Mouse (Mus musculus): ENCODE data around the gene Mif4gd. TPM values are rescaled to one million over a fixed set of nuclear protein-coding genes. Genes with fewer than 3 reads are reported as not detected.
A peak's percentile ranks its signal among the peaks of the same experiment; 100 is the strongest.

The Mif4gd gene
- total and polyA plus RNA-seq, 3 experiments: 42.0 to 62.9 TPM; not detected in 1

GRCm38 (mm10) chr11:115639540-115639939, 26.8 kb upstream of the Mif4gd start:
- no peak for TF ChIP-seq NELFE (IDR thresholded peaks at IDR 0.05; ENCODE audit: low read depth, low read length)
- peak; percentile 19; the same call in 1 of the 2 replicates for TF ChIP-seq ZNF384 (IDR thresholded peaks at IDR 0.05; ENCODE audit: low read depth, low read length)
- no peak for TF ChIP-seq USF1 (IDR thresholded peaks at IDR 0.05; ENCODE audit: low read depth, low read length)
- TF ChIP-seq MYB (IDR thresholded peaks at IDR 0.05; ENCODE audit: low read depth, low read length): no peak
- no peak for TF ChIP-seq JUND (IDR thresholded peaks at IDR 0.05; ENCODE audit: low read depth, low read length)
- no peak for TF ChIP-seq CHD2 (IDR thresholded peaks at IDR 0.05; ENCODE audit: low read length)
- no peak for TF ChIP-seq MAZ (IDR thresholded peaks at IDR 0.05; ENCODE audit: low read depth, low read length)
- no peak for TF ChIP-seq MYC (IDR thresholded peaks at IDR 0.05; ENCODE audit: low read depth, low read length)
- no peak for DNase-seq (ENCODE audit: low read depth, low spot score)
- H3K4me1 ChIP-seq (ENCODE audit: control insufficient read depth in 1 of 2, insufficient read depth in 2 of 2, low read length in 2 of 2): peaks cover 16 to 38% of the 10 kb centered on the region in 2 experiments
- H3K27me3 ChIP-seq (ENCODE audit: control insufficient read depth in 1 of 2, insufficient read depth in 2 of 2, low read length in 2 of 2): no peaks in the 10 kb centered on the region
- no peak overlapping the region for H3K9ac ChIP-seq (ENCODE audit: control insufficient read depth, low read depth, low read length, poor library complexity, severe bottlenecking)
- H3K79me2 ChIP-seq (ENCODE audit: control insufficient read depth, insufficient read depth, low read length, poor library complexity): no peaks in the 10 kb centered on the region
- H3K27ac ChIP-seq (ENCODE audit: control insufficient read depth, low read depth, low read length): no peak overlapping the region
- no peak overlapping the region for H3K4me3 ChIP-seq (ENCODE audit: control insufficient read depth in 1 of 2, insufficient read depth in 1 of 2, low read depth in 2 of 2, low read length in 2 of 2)
- no peaks in the 10 kb centered on the region for H3K9me3 ChIP-seq (replicated peaks; ENCODE audit: insufficient read depth, low read length)
- peaks cover 0 to 35% of the 10 kb centered on the region in 2 experiments; a peak in 3 of 4 replicates for H3K36me3 ChIP-seq (ENCODE audit: control insufficient read depth in 1 of 2, insufficient read depth in 2 of 2, low read length in 2 of 2)

GRCm38 (mm10) chr11:115638498-115639409, 26.0 kb upstream of the Mif4gd start:
- H3K36me3 ChIP-seq (ENCODE audit: control insufficient read depth in 1 of 2, insufficient read depth in 2 of 2, low read length in 2 of 2): peaks cover 0 to 34% of the 10 kb centered on the region in 2 experiments; a peak in 2 of 4 replicates
- H3K27me3 ChIP-seq (ENCODE audit: control insufficient read depth in 1 of 2, insufficient read depth in 2 of 2, low read length in 2 of 2): no peaks in the 10 kb centered on the region
- H3K79me2 ChIP-seq (ENCODE audit: control insufficient read depth, insufficient read depth, low read length, poor library complexity): no peaks in the 10 kb centered on the region
- H3K9me3 ChIP-seq (replicated peaks; ENCODE audit: insufficient read depth, low read length): no peaks in the 10 kb centered on the region
- peak; percentile 82 for DNase-seq (ENCODE audit: low read depth, low spot score)
- H3K9ac ChIP-seq (ENCODE audit: control insufficient read depth, low read depth, low read length, poor library complexity, severe bottlenecking): peak overlapping the region; percentile 5; the same call in 1 of the 2 replicates
- H3K4me1 ChIP-seq (ENCODE audit: control insufficient read depth in 1 of 2, insufficient read depth in 2 of 2, low read length in 2 of 2): peaks cover 16 to 38% of the 10 kb centered on the region in 2 experiments
- no peak overlapping the region for H3K4me3 ChIP-seq (ENCODE audit: control insufficient read depth in 1 of 2, insufficient read depth in 1 of 2, low read depth in 2 of 2, low read length in 2 of 2)
- no peak overlapping the region; the same call in 1 of the 2 replicates for H3K27ac ChIP-seq (ENCODE audit: control insufficient read depth, low read depth, low read length)
- peak; percentile 67 for TF ChIP-seq GATA1 (IDR thresholded peaks at IDR 0.05; ENCODE audit: low read depth, low read length)
- no peak for TF ChIP-seq RAD21 (IDR thresholded peaks at IDR 0.05; ENCODE audit: low read depth, low read length)
- peak; percentile 76 for TF ChIP-seq ELF1 (IDR thresholded peaks at IDR 0.05; ENCODE audit: low read depth, low read length)
- TF ChIP-seq RCOR1 (IDR thresholded peaks at IDR 0.05; ENCODE audit: low read depth, low read length): 0 out of 2 replicates have a peak, but pooled peaks have one; percentile 7
- TF ChIP-seq SIN3A (IDR thresholded peaks at IDR 0.05; ENCODE audit: low read length): 0 out of 2 replicates have a peak, but pooled peaks have one; percentile 49

GRCm38 (mm10) chr11:115636960-115637359, 24.2 kb upstream of the Mif4gd start:
- DNase-seq (ENCODE audit: low read depth, low spot score): no peak
- Histone ChIP-seq H3K36me3 (ENCODE audit: control insufficient read depth in 1 of 2, insufficient read depth in 2 of 2, low read length in 2 of 2) (peaks cover 0 to 21% of the 10 kb centered on the region in 2 experiments; a peak in 2 of 4 replicates), H3K4me3 (ENCODE audit: control insufficient read depth in 1 of 2, insufficient read depth in 1 of 2, low read depth in 2 of 2, low read length in 2 of 2) (no peak overlapping the region), H3K9me3 (replicated peaks; ENCODE audit: insufficient read depth, low read length) (no peaks in the 10 kb centered on the region), H3K27ac (ENCODE audit: control insufficient read depth, low read depth, low read length) (no peak overlapping the region), H3K79me2 (ENCODE audit: control insufficient read depth, insufficient read depth, low read length, poor library complexity) (no peaks in the 10 kb centered on the region), H3K4me1 (ENCODE audit: control insufficient read depth in 1 of 2, insufficient read depth in 2 of 2, low read length in 2 of 2) (peaks cover 16 to 28% of the 10 kb centered on the region in 2 experiments), H3K9ac (ENCODE audit: control insufficient read depth, low read depth, low read length, poor library complexity, severe bottlenecking) (no peak overlapping the region), H3K27me3 (ENCODE audit: control insufficient read depth in 1 of 2, insufficient read depth in 2 of 2, low read length in 2 of 2) (no peaks in the 10 kb centered on the region)
- no peak for TF ChIP-seq GABPA (IDR thresholded peaks at IDR 0.05; ENCODE audit: low read depth, low read length)
- no peak for TF ChIP-seq ZKSCAN1 (IDR thresholded peaks at IDR 0.05; ENCODE audit: low read depth, low read length)
- no peak for TF ChIP-seq TAL1 (IDR thresholded peaks at IDR 0.05; ENCODE audit: low read length)
- TF ChIP-seq USF2 (IDR thresholded peaks at IDR 0.05; ENCODE audit: borderline replicate concordance in 1 of 2, insufficient read depth in 1 of 2, low read depth in 1 of 2, low read length in 2 of 2): no peak
- no peak for TF ChIP-seq POLR2A (IDR thresholded peaks at IDR 0.05; ENCODE audit: control insufficient read depth in 1 of 2, insufficient read depth in 1 of 2, low read depth in 1 of 2, low read length in 2 of 2, poor library complexity in 1 of 2)
- no peak for TF ChIP-seq MEF2A (IDR thresholded peaks at IDR 0.05; ENCODE audit: extremely low read depth, insufficient replicate concordance, low read depth, low read length, poor library complexity, severe bottlenecking)
- no peak for TF ChIP-seq ZMIZ1 (IDR thresholded peaks at IDR 0.05; ENCODE audit: low read depth, low read length)
- TF ChIP-seq MYB (IDR thresholded peaks at IDR 0.05; ENCODE audit: low read depth, low read length): no peak
- no peak for TF ChIP-seq ZC3H11A (IDR thresholded peaks at IDR 0.05; ENCODE audit: low read depth, low read length)
- no peak for TF ChIP-seq CTCF (IDR thresholded peaks at IDR 0.05 in 2 of 3, conservative IDR thresholded peaks at IDR 0.05 in 1 of 3; ENCODE audit: control insufficient read depth in 1 of 3, insufficient read depth in 1 of 3, low read depth in 2 of 3, low read length in 3 of 3, poor library complexity in 1 of 3, severe bottlenecking in 1 of 3)
- no peak for TF ChIP-seq GATA1 (IDR thresholded peaks at IDR 0.05; ENCODE audit: low read depth, low read length)
- no peak for TF ChIP-seq NRF1 (IDR thresholded peaks at IDR 0.05; ENCODE audit: insufficient read depth, low read depth, low read length, poor library complexity, severe bottlenecking)
- TF ChIP-seq NELFE (IDR thresholded peaks at IDR 0.05; ENCODE audit: low read depth, low read length): no peak

Measured in MEL (cell line).